Mouse (Mus musculus) small intestine, adult 2 months (tissue): ENCODE measurements at regions not wholly inside any gene's neighbourhood (a gene's known extent, or its start where the extent isn't known, plus 50 kb on each side); places are given as distances from the start of the nearest gene placed in this dataset.

Source experiments
- H3K27ac ChIP-seq: fragments of 200-500 bp; 2 replicates; pipeline ENCODE4 v1.5.1; 2012; ENCODE audit warnings: low read depth, low read length, control low read depth, inconsistent platforms; ENCODE audit not compliant: insufficient read depth
- H3K27me3 ChIP-seq: fragments of 200-500 bp; 2 replicates; pipeline ENCODE4 v1.6.1; 2012; ENCODE audit warnings: mild to moderate bottlenecking, moderate library complexity, low read length, inconsistent platforms; ENCODE audit not compliant: control insufficient read depth, insufficient read depth
- H3K36me3 ChIP-seq: fragments of 200-500 bp; 2 replicates; pipeline ENCODE4 v1.6.1; 2012; ENCODE audit warnings: mild to moderate bottlenecking, low read length, control low read depth, inconsistent platforms; ENCODE audit not compliant: control insufficient read depth, insufficient read depth
- H3K4me1 ChIP-seq: fragments of 200-500 bp; 2 replicates; pipeline ENCODE4 v1.6.1; 2012; ENCODE audit warnings: low read length, inconsistent platforms, mixed read lengths; ENCODE audit not compliant: control insufficient read depth, insufficient read depth, insufficient read length
- H3K4me3 ChIP-seq: fragments of 200-500 bp; 2 replicates; pipeline ENCODE4 v1.5.1; 2012; ENCODE audit warnings: low read depth, mild to moderate bottlenecking, control low read depth, inconsistent platforms, low read length, moderate library complexity
- CTCF ChIP-seq: fragments of 200-500 bp; IDR thresholded peaks from 2 replicates; pipeline ENCODE4 v1.5.1; 2012; ENCODE audit warnings: low read depth, mild to moderate bottlenecking, control low read depth, inconsistent platforms, low read length, moderate library complexity, mixed read lengths; ENCODE audit not compliant: insufficient replicate concordance, insufficient read length; ENCODE audit errors: extremely low read depth
- POLR2A ChIP-seq: fragments of 200-500 bp; IDR thresholded peaks from 2 replicates; pipeline ENCODE4 v1.6.1; 2012; ENCODE audit warnings: low read depth, mild to moderate bottlenecking, control low read depth, inconsistent platforms, low read length, moderate library complexity
- WGBS: fragments of 180-500 bp; shearing (Covaris S2); methylation state at CpG from one replicate; pipeline ENCODE4 v1.1.7; 2018; 5-methylcytosine and 5-hydroxymethylcytosine counted together

DNA sequence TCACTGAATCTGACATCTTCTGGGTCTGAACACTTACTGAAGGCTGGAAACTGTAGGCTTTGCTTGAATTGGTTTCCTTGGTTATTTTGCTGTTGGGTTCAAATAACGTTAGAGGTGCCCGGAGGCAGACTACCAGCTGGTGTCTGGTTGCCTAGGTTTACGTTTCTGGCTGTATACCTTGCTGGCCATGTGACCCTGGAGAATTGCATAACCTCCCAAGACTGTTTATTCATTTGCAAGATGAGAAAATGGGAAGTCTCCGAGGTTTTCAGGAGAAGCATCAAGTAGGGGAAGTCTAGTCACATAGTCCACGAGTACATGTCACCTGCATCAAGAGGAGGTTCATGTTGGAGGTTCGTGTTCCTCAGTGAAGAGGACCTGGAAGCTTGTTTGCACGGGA is 69.6 kb upstream of the Mef2a start:
- H3K4me1 ChIP-seq = peaks cover 11% of the 10 kb centered on the region
- TF ChIP-seq POLR2A = no peak
- TF ChIP-seq CTCF = no peak
- no peak overlapping the region for H3K4me3 ChIP-seq

DNA sequence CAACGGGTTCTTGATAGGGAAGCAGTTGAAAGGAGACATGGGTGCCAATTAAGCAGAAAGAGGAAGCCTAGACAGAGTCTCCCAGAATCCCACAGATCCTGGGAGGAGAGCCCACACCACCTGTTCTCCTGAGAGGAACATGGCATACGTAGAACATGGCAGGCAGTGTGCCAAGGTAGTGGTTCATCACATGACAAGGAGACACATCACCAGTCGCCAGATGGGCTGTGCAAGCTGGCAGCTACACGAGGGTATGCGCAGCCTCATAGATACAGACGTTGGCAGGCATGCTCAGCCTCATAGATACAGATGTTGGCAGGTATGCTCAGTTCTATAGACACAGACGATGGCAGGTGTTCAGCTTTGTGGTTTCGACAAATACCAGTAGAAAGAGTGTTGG is 68.1 kb upstream of the Mef2a start:
- Histone ChIP-seq H3K4me3 (no peak overlapping the region), H3K4me1 (peaks cover 20% of the 10 kb centered on the region), H3K27me3 (no peaks in the 10 kb centered on the region), H3K27ac (no peak overlapping the region), H3K36me3 (no peaks in the 10 kb centered on the region)
- 87% methylated on average over 8 of the region's 8 CpGs for WGBS
- TF ChIP-seq CTCF = no peak
- TF ChIP-seq POLR2A = no peak

More for the DNA sequence above, 69.6 kb upstream of the Mef2a start:
- no peak overlapping the region for H3K27ac ChIP-seq
- no peaks in the 10 kb centered on the region for H3K27me3 ChIP-seq
- WGBS = 63% methylated on average over 7 of the region's 7 CpGs
- H3K36me3 ChIP-seq = no peaks in the 10 kb centered on the region

DNA sequence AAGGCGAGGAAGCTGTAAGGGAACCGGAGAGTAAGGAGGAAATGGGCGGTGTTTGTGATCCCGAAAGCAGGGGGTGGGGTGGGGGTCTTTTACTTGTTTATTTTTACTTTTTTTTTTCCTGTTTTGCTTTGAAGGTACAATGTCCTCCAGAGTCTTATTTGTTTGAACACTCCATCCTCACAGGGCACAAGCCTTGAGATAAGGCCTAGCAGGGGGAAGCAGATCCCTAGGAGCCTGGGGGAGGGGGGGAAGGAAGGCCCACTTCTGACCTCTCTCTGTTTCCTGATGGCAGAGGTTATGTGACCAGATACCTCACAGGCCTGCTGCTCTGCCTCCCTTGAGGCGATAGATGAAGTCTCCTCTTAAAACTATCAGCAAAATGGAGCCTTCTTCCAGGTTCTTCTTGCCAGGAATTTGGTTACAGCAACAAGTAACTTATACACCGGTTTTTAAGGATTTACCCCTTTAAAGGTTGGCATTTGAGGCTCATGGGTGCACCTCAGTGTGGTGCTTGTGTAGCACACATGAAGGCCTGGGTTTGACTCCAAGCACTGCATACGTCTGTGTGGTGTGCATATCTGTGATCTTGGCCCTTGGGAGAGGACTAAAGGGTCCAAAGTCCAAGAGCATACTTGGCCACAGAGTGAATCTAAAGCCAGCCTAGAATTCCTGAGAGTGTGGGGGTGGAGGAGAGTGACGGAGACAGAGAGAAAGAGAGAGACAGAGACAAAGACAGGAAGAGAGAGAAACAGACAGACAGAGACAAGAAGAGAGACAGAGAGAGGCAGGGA is 64.8 kb upstream of the Mef2a start:
- Histone ChIP-seq H3K36me3 (no peaks in the 10 kb centered on the region), H3K4me3 (no peak overlapping the region), H3K4me1 (peaks cover 14% of the 10 kb centered on the region; the same call in 1 of the 2 replicates), H3K27me3 (no peaks in the 10 kb centered on the region), H3K27ac (no peak overlapping the region)
- WGBS = 53% methylated on average over 8 of the region's 8 CpGs
- TF ChIP-seq CTCF (no peak), POLR2A (no peak)

DNA sequence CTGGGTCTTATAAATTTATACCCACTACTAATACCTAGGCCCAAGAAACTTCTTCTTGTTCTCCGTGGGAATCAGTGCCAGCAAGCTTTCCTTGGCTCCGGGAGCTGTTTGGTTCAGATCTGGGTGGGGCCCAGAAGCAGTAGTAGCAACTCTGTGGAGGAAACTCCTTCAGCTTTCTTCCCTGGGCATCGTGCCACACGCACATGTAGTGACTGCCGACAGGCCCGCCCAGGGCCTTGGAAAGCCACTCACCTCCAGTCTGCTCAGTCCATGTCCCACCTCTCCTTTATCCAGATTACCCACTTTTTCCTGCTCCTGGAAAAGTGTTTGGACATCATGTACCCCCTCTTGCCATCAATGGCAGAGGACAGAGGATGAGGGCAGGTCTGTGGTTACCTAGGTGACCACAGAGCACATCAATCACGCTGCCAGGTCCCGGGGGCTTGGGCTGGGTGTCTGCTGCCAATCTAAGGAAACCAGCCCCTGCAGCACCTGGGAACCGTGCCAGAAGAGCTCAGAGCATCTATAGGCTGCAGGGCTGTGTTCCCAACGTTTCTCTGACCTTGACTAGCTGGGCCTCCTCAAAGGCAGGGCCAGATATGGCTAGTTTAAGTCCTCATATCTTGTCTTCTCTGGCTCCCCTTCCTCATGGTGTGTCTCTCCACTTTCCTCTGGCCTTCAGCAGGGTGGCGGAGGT is 63.1 kb upstream of the Mef2a start:
- WGBS = 22% methylated on average over 11 of the region's 11 CpGs
- H3K4me1 ChIP-seq = peaks cover 14% of the 10 kb centered on the region; the same call in 1 of the 2 replicates
- TF ChIP-seq POLR2A = no peak
- no peak for TF ChIP-seq CTCF
- H3K36me3 ChIP-seq = no peaks in the 10 kb centered on the region
- H3K27me3 ChIP-seq = no peaks in the 10 kb centered on the region
- H3K4me3 ChIP-seq = no peak overlapping the region
- H3K27ac ChIP-seq = no peak overlapping the region

DNA sequence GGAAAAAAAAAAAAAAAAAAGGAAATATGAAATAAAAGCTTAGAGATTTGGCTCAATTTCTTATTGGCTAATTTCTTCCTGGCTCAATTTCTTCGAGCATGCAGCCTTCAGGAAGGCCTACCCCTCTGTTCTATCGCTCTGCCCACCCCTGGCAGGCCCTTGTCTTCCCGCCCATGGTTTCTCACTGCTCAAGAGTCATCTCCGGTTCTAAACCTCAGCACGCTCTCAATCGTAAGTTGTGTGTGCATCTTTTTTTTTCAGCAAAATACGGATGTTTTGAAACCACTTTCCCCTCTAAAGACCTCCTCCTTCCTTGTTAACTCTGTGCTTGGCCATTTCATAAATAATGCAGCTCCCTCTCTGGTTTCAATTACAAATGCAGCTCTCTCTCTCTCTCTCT is 58.3 kb upstream of the Mef2a start:
- 81% methylated on average over 7 of the region's 7 CpGs for WGBS
- no peak overlapping the region for H3K27ac ChIP-seq
- no peaks in the 10 kb centered on the region for H3K27me3 ChIP-seq
- H3K4me1 ChIP-seq = peaks cover 4% of the 10 kb centered on the region; the same call in 1 of the 2 replicates
- H3K4me3 ChIP-seq = no peak overlapping the region
- TF ChIP-seq CTCF = no peak
- TF ChIP-seq POLR2A = no peak
- H3K36me3 ChIP-seq = no peaks in the 10 kb centered on the region

DNA sequence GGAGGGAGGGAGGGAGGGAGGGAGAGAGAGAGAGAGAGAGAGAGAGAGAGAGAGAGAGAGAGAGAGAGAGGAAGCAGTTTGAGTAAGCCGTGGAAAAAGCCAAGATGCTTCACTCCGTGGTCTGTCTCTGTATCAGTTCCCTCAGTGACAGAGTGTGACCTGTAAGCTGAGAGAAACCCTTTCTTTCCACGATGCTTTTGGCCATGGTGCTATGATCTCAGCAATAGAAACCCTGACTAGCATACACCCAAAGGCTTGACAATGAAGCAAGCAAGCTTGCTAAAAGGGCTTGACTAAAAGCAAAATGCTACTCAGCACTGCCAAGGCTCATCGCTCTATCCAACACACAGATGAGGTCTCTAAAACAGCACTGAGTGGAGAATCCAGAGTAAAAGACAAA is 57.4 kb upstream of the Mef2a start:
- 78% methylated on average over 4 of the region's 4 CpGs for WGBS
- no peaks in the 10 kb centered on the region for H3K36me3 ChIP-seq
- H3K4me3 ChIP-seq = no peak overlapping the region
- TF ChIP-seq POLR2A = no peak
- TF ChIP-seq CTCF = no peak
- no peaks in the 10 kb centered on the region for H3K4me1 ChIP-seq
- H3K27ac ChIP-seq = no peak overlapping the region
- H3K27me3 ChIP-seq = no peaks in the 10 kb centered on the region
